Mouse (Mus musculus) midbrain, embryonic 10.5 days (tissue): ENCODE measurements around the gene Ecpas. TPM values are rescaled to one million over a fixed set of nuclear protein-coding genes. Genes with fewer than 3 reads are reported as not detected.
A peak's percentile ranks its signal among the peaks of the same experiment; 100 is the strongest.

Experiments
- DNase-seq: peaks from one replicate; pipeline ENCODE4 v3.0.0-alpha.2; 2017; ENCODE audit warnings: low spot score
- H3K27ac ChIP-seq: fragments of 300-500 bp; sonication (generic); replicated peaks from 2 replicates; pipeline ENCODE4 v1.5.1; 2016; ENCODE audit warnings: mild to moderate bottlenecking
- H3K27me3 ChIP-seq: fragments of 300-500 bp; sonication (generic); 2 replicates; pipeline ENCODE4 v1.6.1; 2016; ENCODE audit warnings: low read depth, mild to moderate bottlenecking; ENCODE audit not compliant: poor library complexity, severe bottlenecking
- H3K36me3 ChIP-seq: fragments of 300-500 bp; sonication (generic); 2 replicates; pipeline ENCODE4 v1.6.1; 2016; ENCODE audit warnings: mild to moderate bottlenecking, moderate library complexity
- H3K4me1 ChIP-seq: fragments of 300-500 bp; sonication (generic); 2 replicates; pipeline ENCODE4 v1.6.1; 2016
- H3K4me3 ChIP-seq: fragments of 300-500 bp; sonication (generic); 2 replicates; pipeline ENCODE4 v1.5.1; 2016; ENCODE audit warnings: mild to moderate bottlenecking, moderate library complexity
- H3K9me3 ChIP-seq: fragments of 300-500 bp; sonication (generic); replicated peaks from 2 replicates; pipeline ENCODE4 v1.6.1; 2016; ENCODE audit warnings: mild to moderate bottlenecking
- WGBS: fragments of 180-500 bp; shearing (Covaris S2); methylation state at CpG from one replicate; pipeline ENCODE4 v1.1.7; 2016; 5-methylcytosine and 5-hydroxymethylcytosine counted together
- polyA plus RNA-seq: library from polyadenylated mRNA; unstranded; fragments of >200 nt; fragmentation: Nextera tagmentation; extraction: Ambion mirVana; gene quantifications from 2 replicates; pipeline ENCODE4 v1.2.1, GENCODE M21; 2016

Ecpas gene
- 30.4 and 33.2 TPM in 2 replicates for polyA plus RNA-seq

DNA sequence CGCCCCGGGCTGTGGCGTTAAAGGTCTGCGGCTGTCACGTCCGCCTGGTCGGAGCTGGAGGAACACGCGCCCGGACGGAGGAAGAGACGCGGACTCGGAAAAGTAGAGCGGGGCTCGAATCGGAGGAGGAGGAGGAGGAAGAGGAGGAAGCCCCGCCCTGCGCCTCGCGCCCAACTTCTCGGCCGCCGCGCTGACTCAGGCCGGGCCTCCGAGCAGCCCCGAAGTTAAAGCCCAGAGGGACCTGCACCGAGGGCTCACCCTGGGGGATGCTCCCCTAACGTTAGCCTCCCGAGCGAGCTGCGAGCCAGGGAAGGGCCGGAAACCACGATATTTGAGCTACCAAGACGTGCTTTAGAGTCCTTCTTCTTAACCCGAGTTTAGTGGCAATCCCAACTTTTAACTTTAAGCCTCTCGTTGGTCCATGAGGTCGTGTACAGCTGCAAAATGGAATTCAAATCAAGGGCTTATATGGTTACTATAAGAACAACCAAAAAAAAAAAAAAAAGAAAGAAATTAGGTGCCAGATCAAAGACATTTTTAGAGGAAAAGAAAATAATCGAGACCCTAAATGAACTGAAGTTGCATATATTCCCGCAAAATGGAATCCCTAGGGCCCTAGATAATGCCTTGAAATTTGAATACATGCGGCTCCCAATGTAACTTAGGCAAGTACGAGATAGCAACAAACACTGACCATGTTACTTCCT lies at the start of gene Ecpas:
TSS of gene Ecpas (minus strand) at position 121 of the 707 bp plus-strand sequence.
- WGBS, result 5% methylated on average over 42 of the region's 43 CpGs
- peak within 1 kb of the TSS; percentile 99 for H3K27ac ChIP-seq
- peak within 1 kb of the TSS; percentile 95 for H3K4me3 ChIP-seq
- H3K4me1 ChIP-seq, result peaks cover 19% of the 10 kb centered on the region
- peaks cover 15% of the 10 kb centered on the region for H3K27me3 ChIP-seq
- H3K9me3 ChIP-seq, result no peaks in the 10 kb centered on the region
- no peaks in the 10 kb centered on the region for H3K36me3 ChIP-seq
- DNase-seq, result no peak

DNA sequence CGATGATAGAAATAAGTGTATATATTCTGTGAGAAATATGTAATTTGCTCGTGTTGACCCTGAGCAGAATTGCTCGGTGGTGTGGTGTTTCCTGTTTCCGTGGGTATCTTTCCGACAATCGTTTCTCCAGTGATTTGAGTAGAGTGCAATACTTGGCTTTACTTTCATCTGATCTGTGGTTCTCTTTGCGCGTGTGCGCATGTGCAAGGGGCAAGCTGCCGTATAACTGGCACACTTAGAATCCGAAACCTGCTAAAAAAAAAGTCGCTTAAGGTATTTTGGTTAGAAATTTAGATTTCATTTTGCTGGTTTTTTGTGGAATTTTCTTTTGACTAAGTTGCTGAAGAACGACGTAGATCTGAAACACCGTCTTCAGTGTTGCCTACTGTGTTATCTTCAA lies 49.2 kb upstream of the Ecpas start:
- peaks cover 11% of the 10 kb centered on the region for H3K36me3 ChIP-seq
- 94% methylated on average over 15 of the region's 15 CpGs for WGBS

DNA sequence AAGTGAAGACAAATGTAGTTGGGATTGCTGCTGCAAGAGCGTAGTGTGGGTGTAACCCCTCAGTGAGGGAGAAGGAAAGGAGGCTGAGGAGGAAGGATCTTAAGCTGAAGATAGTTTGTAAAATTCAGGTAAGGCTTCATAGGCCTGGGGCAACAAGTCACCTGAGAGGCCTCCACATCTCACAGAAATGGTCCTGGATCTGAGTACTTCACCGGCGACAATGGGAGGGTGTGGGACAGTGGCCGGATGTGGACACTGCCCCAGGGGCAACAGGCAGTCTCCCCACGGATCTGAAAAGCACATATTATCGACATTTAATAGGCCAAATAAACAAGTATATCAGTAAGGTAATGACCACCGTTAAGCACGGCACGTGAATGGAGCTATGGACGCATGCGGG lies 40.1 kb upstream of the Ecpas start:
- H3K36me3 ChIP-seq, result peaks cover 14% of the 10 kb centered on the region
- WGBS, result 91% methylated on average over 11 of the region's 11 CpGs
- H3K4me1 ChIP-seq, result no peaks in the 10 kb centered on the region
- no peaks in the 10 kb centered on the region for H3K9me3 ChIP-seq
- no peak for DNase-seq
- no peaks in the 10 kb centered on the region for H3K27me3 ChIP-seq
- H3K4me3 ChIP-seq, result no peak overlapping the region
- no peak overlapping the region for H3K27ac ChIP-seq

More for the DNA sequence above, 49.2 kb upstream of the Ecpas start:
- Histone ChIP-seq H3K27me3 (no peaks in the 10 kb centered on the region), H3K27ac (no peak overlapping the region), H3K4me3 (no peak overlapping the region), H3K4me1 (no peaks in the 10 kb centered on the region), H3K9me3 (no peaks in the 10 kb centered on the region)
- DNase-seq, result no peak

DNA sequence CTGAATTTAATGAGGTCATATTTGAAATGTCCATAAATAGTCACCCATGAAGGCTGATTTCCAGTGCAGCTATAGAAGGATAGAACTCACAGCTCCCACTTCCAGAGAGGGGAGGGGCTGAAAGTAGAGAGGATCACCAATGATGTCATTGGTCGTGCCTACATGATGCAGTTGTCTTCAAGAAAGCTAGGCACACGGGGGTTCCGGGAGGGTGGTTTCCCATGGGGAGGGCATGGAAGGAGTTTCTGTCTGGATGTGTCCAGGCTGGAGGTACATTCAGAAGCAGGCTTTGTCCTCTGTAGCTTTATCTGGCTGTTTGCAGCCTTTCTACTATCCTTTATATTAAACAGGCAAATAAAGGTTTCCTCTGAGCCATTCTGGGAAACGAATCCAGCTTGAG lies 35.8 kb upstream of the Ecpas start:
- H3K36me3 ChIP-seq, result no peaks in the 10 kb centered on the region
- H3K27ac ChIP-seq, result no peak overlapping the region
- peaks cover 15% of the 10 kb centered on the region for H3K27me3 ChIP-seq
- H3K4me3 ChIP-seq, result no peak overlapping the region
- H3K4me1 ChIP-seq, result peaks cover 11% of the 10 kb centered on the region
- WGBS, result 78% methylated on average over 4 of the region's 4 CpGs
- no peak for DNase-seq
- no peaks in the 10 kb centered on the region for H3K9me3 ChIP-seq

DNA sequence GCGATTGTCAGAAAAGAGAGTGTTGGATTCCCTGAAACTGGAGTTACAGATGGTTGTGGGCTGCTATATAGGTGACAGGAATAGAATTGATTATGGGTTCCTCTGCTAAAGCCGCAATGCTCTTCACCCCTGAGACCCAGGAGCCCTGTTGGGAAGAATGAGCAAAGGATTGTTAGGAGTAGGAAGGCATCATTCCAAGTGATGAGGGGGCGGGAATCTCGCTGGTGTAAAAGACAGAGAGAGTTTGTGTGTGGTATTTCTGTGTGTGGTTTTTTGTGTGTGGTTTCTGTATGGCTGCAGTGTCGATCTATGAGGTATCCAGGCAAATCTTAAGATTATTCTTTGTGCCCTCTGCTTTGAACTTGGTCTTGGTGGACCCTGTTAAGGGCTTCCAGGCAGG lies 32.1 kb upstream of the Ecpas start:
- Histone ChIP-seq H3K27me3 (peaks cover 21% of the 10 kb centered on the region), H3K27ac (no peak overlapping the region), H3K4me1 (peaks cover 17% of the 10 kb centered on the region), H3K36me3 (no peaks in the 10 kb centered on the region), H3K4me3 (peak overlapping the region; percentile 73; the same call in 1 of the 2 replicates), H3K9me3 (no peaks in the 10 kb centered on the region)
- no peak for DNase-seq
- WGBS, result 72% methylated on average over 5 of the region's 5 CpGs

DNA sequence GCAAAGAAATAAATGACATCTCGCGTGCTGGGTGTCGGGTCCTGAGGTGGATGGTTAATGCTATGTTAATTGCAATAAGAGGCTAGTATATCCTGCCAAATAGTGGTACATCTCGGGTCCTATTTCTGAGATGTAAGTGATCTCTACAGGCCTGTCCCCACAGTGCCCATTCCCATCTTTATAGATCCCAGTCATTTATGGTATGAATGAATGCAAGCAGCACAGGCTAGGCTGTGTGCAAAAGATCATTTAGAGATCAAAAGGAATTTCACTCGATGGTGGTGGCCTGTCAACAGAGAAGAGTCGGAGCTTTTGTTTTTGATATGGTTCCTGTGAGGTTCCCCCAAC lies 31.6 kb upstream of the Ecpas start:
- Histone ChIP-seq H3K9me3 (no peaks in the 10 kb centered on the region), H3K27ac (no peak overlapping the region), H3K4me1 (peaks cover 17% of the 10 kb centered on the region), H3K27me3 (peaks cover 21% of the 10 kb centered on the region), H3K36me3 (no peaks in the 10 kb centered on the region), H3K4me3 (peak overlapping the region; percentile 73)
- DNase-seq, result no peak
- 29% methylated on average over 6 of the region's 6 CpGs for WGBS

DNA sequence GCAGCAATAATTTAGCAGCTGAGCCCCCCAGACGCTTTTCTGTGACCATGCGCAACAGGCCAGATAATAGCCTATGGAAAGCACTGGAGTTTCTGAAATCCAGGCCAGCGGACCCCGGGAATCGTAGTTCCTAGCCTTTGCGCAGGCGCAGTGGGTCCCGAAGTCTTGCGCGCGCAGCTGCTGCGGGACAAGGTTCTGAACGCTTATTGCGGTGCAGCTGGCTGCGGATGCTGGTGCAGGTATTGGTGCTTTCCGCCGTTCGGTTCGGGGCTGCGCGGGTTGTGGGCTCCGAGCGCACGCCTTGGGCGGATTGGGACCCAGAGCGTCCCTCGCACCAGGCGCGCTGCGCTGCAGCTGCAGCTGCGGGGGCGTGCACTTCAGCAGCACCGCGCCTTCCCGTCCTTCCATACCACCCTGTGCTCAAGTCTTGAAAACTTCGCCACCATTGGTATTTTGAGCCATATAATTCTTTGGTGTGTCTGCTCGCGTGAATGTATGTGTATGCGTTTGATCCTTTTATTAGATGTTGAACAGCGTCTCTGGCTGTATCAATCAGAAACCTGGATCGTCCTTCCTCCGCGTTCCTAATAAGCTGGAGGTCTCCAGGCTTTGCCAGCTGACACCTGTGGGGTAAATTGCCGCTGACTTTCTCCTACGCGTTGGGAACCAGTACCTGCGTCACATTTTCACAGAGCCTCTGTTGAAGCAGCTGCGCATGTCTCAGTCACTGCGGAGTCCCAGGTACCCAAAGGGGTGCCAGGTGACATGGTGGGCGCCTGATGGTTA lies 31.1 kb upstream of the Ecpas start, which contains the start of gene Zkscan16:
TSS of gene Zkscan16 (plus strand) at position 209 of the 786 bp plus-strand sequence.
- Histone ChIP-seq H3K27me3 (peaks cover 21% of the 10 kb centered on the region), H3K9me3 (no peaks in the 10 kb centered on the region), H3K4me1 (peaks cover 17% of the 10 kb centered on the region), H3K4me3 (peak within 1 kb of the TSS; percentile 73), H3K36me3 (no peaks in the 10 kb centered on the region), H3K27ac (peak within 1 kb of the TSS; percentile 84)
- WGBS, result 2% methylated on average over 50 of the region's 50 CpGs
- DNase-seq, result peak; percentile 92

DNA sequence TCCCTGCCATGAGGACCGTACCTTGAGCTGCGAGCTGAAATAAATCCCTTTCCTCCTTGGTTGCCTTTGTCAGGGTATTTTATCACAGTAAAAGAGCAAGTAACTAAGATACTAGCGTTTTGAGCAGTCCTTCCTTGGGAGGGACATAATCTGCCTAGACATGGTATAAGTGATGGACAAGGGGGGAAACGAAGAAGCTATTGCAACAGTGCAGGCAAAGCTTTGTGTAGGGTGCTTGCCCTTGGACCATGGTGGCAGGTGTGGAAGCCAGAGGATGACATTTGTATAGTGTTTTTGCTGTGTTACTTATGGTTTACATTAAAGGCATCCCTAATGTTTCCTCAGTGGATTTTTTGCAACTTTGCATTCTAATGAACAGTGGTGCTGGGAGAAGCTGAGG lies 30.4 kb upstream of the Ecpas start:
- H3K4me3 ChIP-seq, result peak overlapping the region; percentile 73
- no peaks in the 10 kb centered on the region for H3K9me3 ChIP-seq
- H3K27me3 ChIP-seq, result peaks cover 21% of the 10 kb centered on the region
- no peak for DNase-seq
- 79% methylated on average over 4 of the region's 4 CpGs for WGBS
- H3K36me3 ChIP-seq, result no peaks in the 10 kb centered on the region
- peaks cover 17% of the 10 kb centered on the region for H3K4me1 ChIP-seq
- H3K27ac ChIP-seq, result peak overlapping the region; percentile 84

DNA sequence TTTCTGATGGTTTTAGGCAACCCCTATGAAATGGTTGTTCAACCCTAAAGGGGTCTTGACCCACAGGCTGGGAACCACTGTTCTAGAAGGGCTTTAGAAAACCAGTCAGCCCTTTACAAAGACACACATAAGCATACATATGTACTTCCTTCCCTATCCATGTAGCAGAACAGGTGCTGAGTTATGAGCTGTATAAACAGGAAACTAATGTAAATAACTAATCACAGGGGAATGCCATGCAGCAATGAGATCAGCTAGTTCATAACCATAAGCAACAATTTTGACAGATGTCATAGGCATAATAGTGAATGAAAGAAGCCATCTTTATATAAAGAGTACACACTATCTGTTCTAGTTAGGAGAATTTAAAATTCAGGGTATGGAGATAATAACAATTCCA lies 29.1 kb upstream of the Ecpas start:
- Histone ChIP-seq H3K36me3 (no peaks in the 10 kb centered on the region), H3K27me3 (peaks cover 21% of the 10 kb centered on the region), H3K4me3 (no peak overlapping the region), H3K9me3 (no peaks in the 10 kb centered on the region), H3K4me1 (peaks cover 17% of the 10 kb centered on the region), H3K27ac (no peak overlapping the region)
- no peak for DNase-seq

DNA sequence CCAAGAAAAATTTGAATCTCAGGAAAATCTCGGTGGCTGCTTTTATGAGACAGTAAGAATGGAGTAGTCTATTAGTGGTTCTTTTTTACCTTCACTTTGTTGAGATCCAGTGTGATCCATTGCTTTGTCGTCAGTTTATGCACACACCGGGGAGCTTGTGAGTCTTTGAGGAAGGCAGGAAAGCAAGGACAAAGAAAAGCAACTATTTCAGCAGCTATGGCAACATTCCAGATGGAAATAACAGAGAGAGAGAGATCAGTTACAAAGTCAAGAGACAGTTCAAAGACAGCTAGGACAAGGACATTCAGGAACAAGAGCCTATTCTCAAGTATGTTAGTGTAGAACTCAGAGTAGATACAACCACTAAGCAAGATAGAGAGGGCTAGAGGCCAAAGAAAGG lies 23.3 kb upstream of the Ecpas start:
- 73% methylated on average over 3 of the region's 3 CpGs for WGBS
- Histone ChIP-seq H3K9me3 (no peaks in the 10 kb centered on the region), H3K27ac (no peak overlapping the region), H3K4me1 (peaks cover 8% of the 10 kb centered on the region), H3K36me3 (no peaks in the 10 kb centered on the region), H3K4me3 (no peak overlapping the region), H3K27me3 (no peaks in the 10 kb centered on the region)
- no peak for DNase-seq

DNA sequence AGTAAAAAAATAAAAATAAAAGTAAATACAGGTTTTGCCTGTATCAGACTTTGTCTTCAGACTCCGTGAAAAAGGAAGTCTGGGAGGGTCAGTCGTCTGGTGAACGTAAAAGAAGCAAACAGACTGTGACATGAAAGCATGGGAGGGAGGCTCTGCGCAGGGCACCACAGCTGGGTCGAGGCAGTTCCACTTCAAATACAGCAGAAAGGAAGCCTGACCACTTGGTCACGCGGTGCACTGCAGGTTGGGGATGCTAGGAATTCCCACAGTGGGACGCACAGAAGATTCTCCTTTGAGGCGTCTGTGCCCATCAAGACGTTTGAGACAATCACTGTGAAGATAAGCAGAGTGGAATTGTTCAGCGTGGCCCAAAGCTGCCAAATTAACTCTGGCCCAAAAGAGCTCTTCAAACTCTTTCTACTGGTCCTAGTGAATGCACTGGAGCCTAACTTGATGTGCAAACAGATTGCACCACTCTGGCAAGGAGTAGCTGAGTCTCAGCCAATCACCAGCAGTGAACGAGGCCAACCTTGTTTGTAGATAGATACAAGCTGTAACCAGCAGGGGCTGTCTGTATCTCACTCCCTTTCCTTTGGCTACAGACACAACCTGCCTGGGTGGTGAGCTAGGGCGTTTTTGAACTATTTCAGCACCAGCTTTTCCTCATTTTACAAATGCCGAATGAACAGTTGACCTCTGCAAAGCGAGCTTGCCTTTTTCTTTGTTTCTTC lies 22.4 kb upstream of the Ecpas start:
- no peaks in the 10 kb centered on the region for H3K36me3 ChIP-seq
- DNase-seq, result no peak
- H3K9me3 ChIP-seq, result no peaks in the 10 kb centered on the region
- WGBS, result 48% methylated on average over 15 of the region's 15 CpGs
- peaks cover 8% of the 10 kb centered on the region for H3K4me1 ChIP-seq
- H3K4me3 ChIP-seq, result no peak overlapping the region
- no peak overlapping the region; the same call in 1 of the 2 replicates for H3K27ac ChIP-seq
- H3K27me3 ChIP-seq, result no peaks in the 10 kb centered on the region

DNA sequence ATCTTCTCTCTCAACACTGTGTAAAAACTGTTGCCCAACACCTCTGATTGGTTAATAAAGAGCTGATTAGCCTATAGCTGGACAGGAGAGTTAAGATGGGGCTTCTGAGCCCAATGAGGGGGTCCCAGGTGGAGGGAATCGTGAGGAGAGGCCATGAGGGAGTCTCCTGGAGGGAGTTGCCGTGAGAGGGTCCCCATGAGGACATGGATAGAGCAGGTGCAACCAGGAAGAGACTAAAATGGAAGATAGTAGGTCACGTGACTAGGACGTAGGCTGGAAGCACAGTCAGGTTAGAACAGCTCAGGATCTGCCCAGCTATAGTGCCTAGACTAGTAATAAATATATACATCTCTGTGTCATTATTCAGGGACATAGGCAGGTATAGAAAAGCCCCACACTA lies 21.8 kb upstream of the Ecpas start:
- Histone ChIP-seq H3K27me3 (no peaks in the 10 kb centered on the region), H3K9me3 (no peaks in the 10 kb centered on the region), H3K4me3 (no peak overlapping the region), H3K4me1 (peaks cover 8% of the 10 kb centered on the region), H3K27ac (no peak overlapping the region), H3K36me3 (no peaks in the 10 kb centered on the region)
- DNase-seq, result no peak
- WGBS, result 84% methylated on average over 4 of the region's 4 CpGs
